Mouse (Mus musculus): ENCODE measurements around the gene Chst11. TPM values are rescaled to one million over a fixed set of nuclear protein-coding genes. Genes with fewer than 3 reads are reported as not detected.

Chst11 gene
- polyA plus RNA-seq, 1 experiment, result 12.6 TPM

GRCm38 (mm10) chr10:82964491-82964890 lies 20.8 kb upstream of the Chst11 start:
- no peak overlapping the region for H3K4me3 ChIP-seq (replicated peaks; ENCODE audit: extremely low read depth, low read depth, low read length)
- 67% methylated on average over 7 of the region's 7 CpGs for WGBS
- no peak for TF ChIP-seq POLR2A (IDR thresholded peaks at IDR 0.05; ENCODE audit: borderline replicate concordance, extremely low read depth, low read depth, low read length)
- no peak for TF ChIP-seq CTCF (IDR thresholded peaks at IDR 0.05; ENCODE audit: insufficient read depth, low read length)
- H3K4me1 ChIP-seq (ENCODE audit: control insufficient read depth, insufficient read depth, low read length), result no peaks in the 10 kb centered on the region
- no peak for DNase-seq

- WGBS, result 71% methylated on average over 7 of the region's 7 CpGs
- TF ChIP-seq CTCF (IDR thresholded peaks at IDR 0.05; ENCODE audit: insufficient read depth, low read length) (no peak), POLR2A (IDR thresholded peaks at IDR 0.05; ENCODE audit: borderline replicate concordance, extremely low read depth, low read depth, low read length) (no peak)
- H3K4me3 ChIP-seq (replicated peaks; ENCODE audit: extremely low read depth, low read depth, low read length), result no peak overlapping the region
- no peaks in the 10 kb centered on the region for H3K4me1 ChIP-seq (ENCODE audit: control insufficient read depth, insufficient read depth, low read length)
- DNase-seq, result no peak
Measured at GRCm38 (mm10) chr10:82966672-82967071, 18.6 kb upstream of the Chst11 start.

- DNase-seq, result no peak
- Histone ChIP-seq H3K4me1 (ENCODE audit: control insufficient read depth, insufficient read depth, low read length) (no peaks in the 10 kb centered on the region), H3K4me3 (replicated peaks; ENCODE audit: extremely low read depth, low read depth, low read length) (no peak overlapping the region)
- 54% methylated on average over 5 of the region's 5 CpGs for WGBS
- TF ChIP-seq CTCF (IDR thresholded peaks at IDR 0.05; ENCODE audit: insufficient read depth, low read length) (no peak), POLR2A (IDR thresholded peaks at IDR 0.05; ENCODE audit: borderline replicate concordance, extremely low read depth, low read depth, low read length) (no peak)
Measured at GRCm38 (mm10) chr10:82969612-82970011, 15.7 kb upstream of the Chst11 start.

GRCm38 (mm10) chr10:82971549-82971948 lies 13.7 kb upstream of the Chst11 start:
- Histone ChIP-seq H3K4me3 (replicated peaks; ENCODE audit: extremely low read depth, low read depth, low read length) (no peak overlapping the region), H3K4me1 (ENCODE audit: control insufficient read depth, insufficient read depth, low read length) (no peaks in the 10 kb centered on the region)
- WGBS, result 59% methylated on average over 11 of the region's 11 CpGs
- no peak for DNase-seq
- TF ChIP-seq POLR2A (IDR thresholded peaks at IDR 0.05; ENCODE audit: borderline replicate concordance, extremely low read depth, low read depth, low read length) (no peak), CTCF (IDR thresholded peaks at IDR 0.05; ENCODE audit: insufficient read depth, low read length) (no peak)

GRCm38 (mm10) chr10:82974201-82974600 lies 11.1 kb upstream of the Chst11 start:
- no peak overlapping the region for H3K4me3 ChIP-seq (replicated peaks; ENCODE audit: extremely low read depth, low read depth, low read length)
- no peak for TF ChIP-seq POLR2A (IDR thresholded peaks at IDR 0.05; ENCODE audit: borderline replicate concordance, extremely low read depth, low read depth, low read length)
- TF ChIP-seq CTCF (IDR thresholded peaks at IDR 0.05; ENCODE audit: insufficient read depth, low read length), result no peak
- H3K4me1 ChIP-seq (ENCODE audit: control insufficient read depth, insufficient read depth, low read length), result no peaks in the 10 kb centered on the region
- no peak for DNase-seq
- 75% methylated on average over 5 of the region's 5 CpGs for WGBS

- WGBS, result 71% methylated on average over 6 of the region's 6 CpGs
- no peak for DNase-seq
- TF ChIP-seq POLR2A (IDR thresholded peaks at IDR 0.05; ENCODE audit: borderline replicate concordance, extremely low read depth, low read depth, low read length), result no peak
- TF ChIP-seq CTCF (IDR thresholded peaks at IDR 0.05; ENCODE audit: insufficient read depth, low read length), result no peak
- Histone ChIP-seq H3K4me3 (replicated peaks; ENCODE audit: extremely low read depth, low read depth, low read length) (no peak overlapping the region), H3K4me1 (ENCODE audit: control insufficient read depth, insufficient read depth, low read length) (no peaks in the 10 kb centered on the region)
Measured at GRCm38 (mm10) chr10:82974627-82975177, 10.6 kb upstream of the Chst11 start.

GRCm38 (mm10) chr10:82975806-82976205 lies 9.5 kb upstream of the Chst11 start:
- no peaks in the 10 kb centered on the region for H3K4me1 ChIP-seq (ENCODE audit: control insufficient read depth, insufficient read depth, low read length)
- DNase-seq, result no peak
- no peak overlapping the region for H3K4me3 ChIP-seq (replicated peaks; ENCODE audit: extremely low read depth, low read depth, low read length)
- no peak for TF ChIP-seq POLR2A (IDR thresholded peaks at IDR 0.05; ENCODE audit: borderline replicate concordance, extremely low read depth, low read depth, low read length)
- TF ChIP-seq CTCF (IDR thresholded peaks at IDR 0.05; ENCODE audit: insufficient read depth, low read length), result no peak
- 85% methylated on average over 15 of the region's 15 CpGs for WGBS

GRCm38 (mm10) chr10:82982286-82982685 lies 3.0 kb upstream of the Chst11 start:
- Histone ChIP-seq H3K4me3 (replicated peaks; ENCODE audit: extremely low read depth, low read depth, low read length) (no peak overlapping the region), H3K4me1 (ENCODE audit: control insufficient read depth, insufficient read depth, low read length) (peaks cover 5% of the 10 kb centered on the region; the same call in 1 of the 2 replicates)
- DNase-seq, result no peak
- TF ChIP-seq CTCF (IDR thresholded peaks at IDR 0.05; ENCODE audit: insufficient read depth, low read length) (no peak), POLR2A (IDR thresholded peaks at IDR 0.05; ENCODE audit: borderline replicate concordance, extremely low read depth, low read depth, low read length) (no peak)
- WGBS, result 70% methylated on average over 3 of the region's 3 CpGs

GRCm38 (mm10) chr10:82985700-82986131 lies 418 bp downstream of the Chst11 start:
- TF ChIP-seq CTCF (IDR thresholded peaks at IDR 0.05; ENCODE audit: insufficient read depth, low read length) (no peak), POLR2A (IDR thresholded peaks at IDR 0.05; ENCODE audit: borderline replicate concordance, extremely low read depth, low read depth, low read length) (no peak)
- Histone ChIP-seq H3K4me3 (replicated peaks; ENCODE audit: extremely low read depth, low read depth, low read length) (peak overlapping the region; percentile 72), H3K4me1 (ENCODE audit: control insufficient read depth, insufficient read depth, low read length) (peaks cover 7% of the 10 kb centered on the region; the same call in 1 of the 2 replicates)
- WGBS, result under 1% methylated on average over 32 of the region's 32 CpGs
- DNase-seq, result peak; percentile 42

GRCm38 (mm10) chr10:82986251-82986992 lies 1.1 kb downstream of the Chst11 start:
- peak; percentile 11 for DNase-seq
- peak overlapping the region; percentile 72 for H3K4me3 ChIP-seq (replicated peaks; ENCODE audit: extremely low read depth, low read depth, low read length)
- peaks cover 11% of the 10 kb centered on the region; the same call in 1 of the 2 replicates for H3K4me1 ChIP-seq (ENCODE audit: control insufficient read depth, insufficient read depth, low read length)
- 5% methylated on average over 21 of the region's 21 CpGs for WGBS
- TF ChIP-seq CTCF (IDR thresholded peaks at IDR 0.05; ENCODE audit: insufficient read depth, low read length) (no peak), POLR2A (IDR thresholded peaks at IDR 0.05; ENCODE audit: borderline replicate concordance, extremely low read depth, low read depth, low read length) (no peak)
